Mouse (Mus musculus): ENCODE results near the gene Ism2.

DNA sequence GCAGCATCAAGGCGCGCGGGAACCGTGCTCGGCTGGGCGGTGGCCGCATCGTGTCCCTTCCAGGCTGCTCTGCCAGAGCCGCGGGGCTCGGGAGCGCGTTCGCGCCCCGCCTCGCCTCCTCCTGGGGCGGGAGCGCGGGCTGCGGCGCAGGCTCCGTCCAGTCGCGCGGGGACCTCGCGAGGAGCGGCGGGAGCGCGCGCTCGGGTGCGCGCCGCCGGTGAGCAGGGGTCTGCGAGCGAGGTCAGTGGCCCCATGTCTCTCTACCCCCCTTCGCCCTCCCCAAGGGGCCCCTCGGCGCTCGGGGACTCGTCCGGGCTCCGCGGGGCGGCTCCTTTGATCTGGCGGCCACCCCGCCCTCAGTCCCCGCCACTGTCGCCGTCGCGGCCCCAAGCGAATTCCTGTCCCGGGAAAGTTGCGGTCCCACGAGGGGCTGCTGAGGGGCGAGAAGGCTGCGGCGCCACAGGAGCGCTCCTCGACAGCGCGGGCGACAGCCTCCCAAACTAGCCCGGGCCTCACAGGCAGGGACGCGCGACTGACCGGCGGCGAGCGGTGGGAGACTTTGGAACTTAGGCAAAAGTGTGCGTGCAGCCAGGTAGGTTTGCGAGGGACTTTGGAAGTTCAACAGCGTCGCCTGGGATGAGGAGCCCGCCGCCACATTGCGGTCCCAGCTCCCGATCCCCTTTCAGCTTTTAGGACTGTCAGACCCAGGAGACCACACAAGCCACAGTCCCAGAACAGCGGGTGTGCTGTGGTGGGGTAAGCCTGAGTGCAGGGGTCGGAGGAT lies at the start of gene Ism2:
- TF ChIP-seq CTCF (IDR thresholded peaks at IDR 0.05; ENCODE audit: borderline replicate concordance, insufficient read depth, low read length) = no peak
- 0 out of 2 replicates have a peak, but pooled peaks have one; percentile 15 for TF ChIP-seq POLR2A (IDR thresholded peaks at IDR 0.05; ENCODE audit: low read depth, low read length)
